Mouse (Mus musculus): ENCODE measurements around the gene Synj1. TPM values are rescaled to one million over a fixed set of nuclear protein-coding genes. Genes with fewer than 3 reads are reported as not detected.

The Synj1 gene
- polyA plus RNA-seq, 1 experiment: 22.7 TPM

- Histone ChIP-seq H3K4me3 (ENCODE audit: insufficient read depth, low read length) (peak overlapping the region; percentile 62), H3K27ac (ENCODE audit: insufficient read depth, low read length) (no peak overlapping the region), H3K4me1 (ENCODE audit: control insufficient read depth, insufficient read depth, low read length) (no peaks in the 10 kb centered on the region)
- no peak for TF ChIP-seq POLR2A (IDR thresholded peaks at IDR 0.05; ENCODE audit: low read depth, low read length)
- no peak for TF ChIP-seq CTCF (IDR thresholded peaks at IDR 0.05; ENCODE audit: borderline replicate concordance, insufficient read depth, low read length)
Measured at GRCm38 (mm10) chr16:90933534-90934176, 77.5 kb downstream of the Synj1 start.

- TF ChIP-seq CTCF (IDR thresholded peaks at IDR 0.05; ENCODE audit: borderline replicate concordance, insufficient read depth, low read length): no peak
- TF ChIP-seq POLR2A (IDR thresholded peaks at IDR 0.05; ENCODE audit: low read depth, low read length): no peak
- Histone ChIP-seq H3K27ac (ENCODE audit: insufficient read depth, low read length) (no peak overlapping the region), H3K4me1 (ENCODE audit: control insufficient read depth, insufficient read depth, low read length) (no peaks in the 10 kb centered on the region), H3K4me3 (ENCODE audit: insufficient read depth, low read length) (no peak overlapping the region)
Measured at GRCm38 (mm10) chr16:90927446-90927845, 83.7 kb downstream of the Synj1 start.

GRCm38 (mm10) chr16:90925461-90925860 lies 85.6 kb downstream of the Synj1 start:
- H3K4me1 ChIP-seq (ENCODE audit: control insufficient read depth, insufficient read depth, low read length): no peaks in the 10 kb centered on the region
- H3K27ac ChIP-seq (ENCODE audit: insufficient read depth, low read length): no peak overlapping the region
- H3K4me3 ChIP-seq (ENCODE audit: insufficient read depth, low read length): no peak overlapping the region
- no peak for TF ChIP-seq POLR2A (IDR thresholded peaks at IDR 0.05; ENCODE audit: low read depth, low read length)
- peak; percentile 91 for TF ChIP-seq CTCF (IDR thresholded peaks at IDR 0.05; ENCODE audit: borderline replicate concordance, insufficient read depth, low read length)

GRCm38 (mm10) chr16:90924606-90925370 lies 86.3 kb downstream of the Synj1 start:
- Histone ChIP-seq H3K4me3 (ENCODE audit: insufficient read depth, low read length) (no peak overlapping the region), H3K27ac (ENCODE audit: insufficient read depth, low read length) (no peak overlapping the region), H3K4me1 (ENCODE audit: control insufficient read depth, insufficient read depth, low read length) (no peaks in the 10 kb centered on the region)
- TF ChIP-seq CTCF (IDR thresholded peaks at IDR 0.05; ENCODE audit: borderline replicate concordance, insufficient read depth, low read length) (no peak), POLR2A (IDR thresholded peaks at IDR 0.05; ENCODE audit: low read depth, low read length) (no peak)

- TF ChIP-seq CTCF (IDR thresholded peaks at IDR 0.05; ENCODE audit: borderline replicate concordance, insufficient read depth, low read length) (no peak), POLR2A (IDR thresholded peaks at IDR 0.05; ENCODE audit: low read depth, low read length) (no peak)
- Histone ChIP-seq H3K27ac (ENCODE audit: insufficient read depth, low read length) (no peak overlapping the region), H3K4me1 (ENCODE audit: control insufficient read depth, insufficient read depth, low read length) (no peaks in the 10 kb centered on the region), H3K4me3 (ENCODE audit: insufficient read depth, low read length) (no peak overlapping the region)
Measured at GRCm38 (mm10) chr16:90921471-90922159, 89.5 kb downstream of the Synj1 start.

GRCm38 (mm10) chr16:90917156-90917555 lies 94.0 kb downstream of the Synj1 start:
- TF ChIP-seq POLR2A (IDR thresholded peaks at IDR 0.05; ENCODE audit: low read depth, low read length) (no peak), CTCF (IDR thresholded peaks at IDR 0.05; ENCODE audit: borderline replicate concordance, insufficient read depth, low read length) (no peak)
- Histone ChIP-seq H3K4me1 (ENCODE audit: control insufficient read depth, insufficient read depth, low read length) (no peaks in the 10 kb centered on the region), H3K4me3 (ENCODE audit: insufficient read depth, low read length) (no peak overlapping the region), H3K27ac (ENCODE audit: insufficient read depth, low read length) (no peak overlapping the region)

GRCm38 (mm10) chr16:90916040-90916481 lies 95.0 kb downstream of the Synj1 start:
- H3K4me1 ChIP-seq (ENCODE audit: control insufficient read depth, insufficient read depth, low read length): no peaks in the 10 kb centered on the region
- no peak overlapping the region for H3K27ac ChIP-seq (ENCODE audit: insufficient read depth, low read length)
- H3K4me3 ChIP-seq (ENCODE audit: insufficient read depth, low read length): no peak overlapping the region
- TF ChIP-seq CTCF (IDR thresholded peaks at IDR 0.05; ENCODE audit: borderline replicate concordance, insufficient read depth, low read length) (no peak), POLR2A (IDR thresholded peaks at IDR 0.05; ENCODE audit: low read depth, low read length) (no peak)

- H3K4me1 ChIP-seq (ENCODE audit: control insufficient read depth, insufficient read depth, low read length): no peaks in the 10 kb centered on the region
- no peak overlapping the region for H3K27ac ChIP-seq (ENCODE audit: insufficient read depth, low read length)
- no peak for TF ChIP-seq POLR2A (IDR thresholded peaks at IDR 0.05; ENCODE audit: low read depth, low read length)
- TF ChIP-seq CTCF (IDR thresholded peaks at IDR 0.05; ENCODE audit: borderline replicate concordance, insufficient read depth, low read length): no peak
- no peak overlapping the region for H3K4me3 ChIP-seq (ENCODE audit: insufficient read depth, low read length)
Measured at GRCm38 (mm10) chr16:90911766-90912165, 99.3 kb downstream of the Synj1 start.

GRCm38 (mm10) chr16:90910855-90911533 lies 100.1 kb downstream of the Synj1 start:
- TF ChIP-seq CTCF (IDR thresholded peaks at IDR 0.05; ENCODE audit: borderline replicate concordance, insufficient read depth, low read length) (no peak), POLR2A (IDR thresholded peaks at IDR 0.05; ENCODE audit: low read depth, low read length) (no peak)
- no peak overlapping the region for H3K27ac ChIP-seq (ENCODE audit: insufficient read depth, low read length)
- H3K4me3 ChIP-seq (ENCODE audit: insufficient read depth, low read length): no peak overlapping the region
- no peaks in the 10 kb centered on the region for H3K4me1 ChIP-seq (ENCODE audit: control insufficient read depth, insufficient read depth, low read length)
